Mouse (Mus musculus) lung, adult 2 months (tissue): Measurements from ENCODE around the gene Gin1. TPM values are rescaled to one million over a fixed set of nuclear protein-coding genes. Genes with fewer than 3 reads are reported as not detected.
"Not testable (repeated sequence)": the region's sequence is repeated elsewhere in the genome, so short reads cannot be mapped to it uniquely, and the experiment has no call there.

ENCODE experiments used
- DNase-seq: peaks from one replicate; pipeline ENCODE4 v3.0.0; 2022
- H3K4me1 ChIP-seq: fragments of 200-500 bp; 2 replicates; pipeline ENCODE4 v1.6.1; 2011; ENCODE audit warnings: low read length; ENCODE audit not compliant: control insufficient read depth, insufficient read depth
- H3K4me3 ChIP-seq: fragments of 200-500 bp; replicated peaks from 2 replicates; pipeline ENCODE3; 2011; ENCODE audit warnings: low read depth, mild to moderate bottlenecking, control low read depth, low read length; ENCODE audit errors: extremely low read depth
- CTCF ChIP-seq: fragments of 200-500 bp; IDR thresholded peaks from 2 replicates; pipeline ENCODE4 v1.5.1; 2011; ENCODE audit warnings: mild to moderate bottlenecking, low read length, control low read depth; ENCODE audit not compliant: insufficient read depth
- POLR2A ChIP-seq: fragments of 200-500 bp; IDR thresholded peaks from 2 replicates; pipeline ENCODE4 v1.6.1; 2011; ENCODE audit warnings: low read depth, mild to moderate bottlenecking, control low read depth, low read length, borderline replicate concordance; ENCODE audit errors: extremely low read depth
- WGBS: fragments of 180-500 bp; shearing (Covaris S2); methylation state at CpG from one replicate; pipeline ENCODE4 v1.1.7; 2018; 5-methylcytosine and 5-hydroxymethylcytosine counted together
- polyA plus RNA-seq: library from polyadenylated mRNA; depleted of rRNA; stranded (reverse); fragments of >200 nt; gene quantifications from 2 replicates; pipeline ENCODE4 v1.2.3, GENCODE M21; 2012

Gene Gin1
- polyA plus RNA-seq, 1 experiment, result 1.8 TPM

- TF ChIP-seq CTCF (no peak), POLR2A (no peak)
- H3K4me1 ChIP-seq, result no peaks in the 10 kb centered on the region
- 81% methylated on average over 6 of the region's 6 CpGs for WGBS
- DNase-seq, result no peak
- no peak overlapping the region for H3K4me3 ChIP-seq
Observed at GRCm38 (mm10) chr1:97761477-97761876, 8.5 kb upstream of the Gin1 start.

- 84% methylated on average over 4 of the region's 4 CpGs for WGBS
- not testable (repeated sequence) for H3K4me3 ChIP-seq, H3K4me1 ChIP-seq, DNase-seq
Observed at GRCm38 (mm10) chr1:97765712-97766111, 4.3 kb upstream of the Gin1 start.

- TF ChIP-seq CTCF (no peak), POLR2A (no peak)
- WGBS, result 72% methylated on average over 2 of the region's 2 CpGs
- Histone ChIP-seq H3K4me1 (no peaks in the 10 kb centered on the region; the same call in 1 of the 2 replicates), H3K4me3 (no peak overlapping the region)
- no peak for DNase-seq
Observed at GRCm38 (mm10) chr1:97768089-97768488, 1.9 kb upstream of the Gin1 start.

GRCm38 (mm10) chr1:97768906-97769293, 1.1 kb upstream of the Gin1 start:
- peak overlapping the region; percentile 96 for H3K4me3 ChIP-seq
- TF ChIP-seq POLR2A (no peak), CTCF (no peak)
- no peak for DNase-seq
- H3K4me1 ChIP-seq, result no peaks in the 10 kb centered on the region; the same call in 1 of the 2 replicates
- WGBS, result 4% methylated on average over 7 of the region's 7 CpGs

GRCm38 (mm10) chr1:97769294-97769903, 573 bp upstream of the Gin1 start:
- peak; percentile 36 for DNase-seq
- H3K4me3 ChIP-seq, result peak overlapping the region; percentile 96
- H3K4me1 ChIP-seq, result no peaks in the 10 kb centered on the region; the same call in 1 of the 2 replicates
- TF ChIP-seq POLR2A (no peak), CTCF (no peak)
- under 1% methylated on average over 40 of the region's 40 CpGs for WGBS

DNA sequence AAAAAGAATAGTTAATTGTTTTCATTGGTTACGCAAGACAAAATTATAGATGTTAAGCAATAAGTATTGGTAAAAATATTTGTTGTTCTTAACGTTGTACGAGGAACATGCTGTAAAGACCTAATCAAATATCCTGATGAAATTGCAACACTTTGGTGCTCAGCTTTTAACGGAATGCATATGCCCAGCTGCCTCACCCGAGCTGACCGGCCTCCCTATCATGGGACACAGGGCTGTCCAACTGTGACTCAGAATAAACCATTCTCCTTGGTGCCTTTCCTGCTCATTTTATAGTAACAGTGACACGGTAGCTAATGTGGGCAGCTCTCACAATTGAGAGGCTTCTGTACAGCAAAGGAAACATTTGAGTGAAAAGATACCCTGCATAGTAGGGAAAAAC, 1.1 kb downstream of the Gin1 start:
- H3K4me3 ChIP-seq, result peak overlapping the region; percentile 10
- TF ChIP-seq CTCF (no peak), POLR2A (no peak)
- no peaks in the 10 kb centered on the region; the same call in 1 of the 2 replicates for H3K4me1 ChIP-seq
- DNase-seq, result no peak
- 44% methylated on average over 7 of the region's 7 CpGs for WGBS

DNA sequence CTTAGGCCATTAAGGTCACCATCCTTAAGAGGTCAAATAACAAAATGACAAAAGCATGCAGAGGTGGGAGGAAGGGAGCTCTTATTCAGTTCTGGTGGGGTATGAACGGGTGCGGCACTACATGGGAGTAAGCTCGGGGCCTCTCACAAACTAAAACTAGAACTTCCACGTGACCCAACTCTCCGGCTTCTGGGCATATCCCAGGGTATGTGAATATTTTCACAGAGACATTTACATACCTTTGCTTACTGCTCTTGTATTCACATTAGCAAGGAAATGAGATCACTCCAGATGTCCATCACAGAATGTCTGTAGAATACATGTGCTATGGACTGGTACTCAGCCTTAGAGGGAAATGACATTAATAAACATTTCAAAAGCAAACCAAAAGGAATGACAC, 1.8 kb downstream of the Gin1 start:
- Histone ChIP-seq H3K4me3 (no peak overlapping the region), H3K4me1 (no peaks in the 10 kb centered on the region; the same call in 1 of the 2 replicates)
- no peak for TF ChIP-seq CTCF
- TF ChIP-seq POLR2A, result no peak
- WGBS, result 90% methylated on average over 5 of the region's 5 CpGs
- no peak for DNase-seq

DNA sequence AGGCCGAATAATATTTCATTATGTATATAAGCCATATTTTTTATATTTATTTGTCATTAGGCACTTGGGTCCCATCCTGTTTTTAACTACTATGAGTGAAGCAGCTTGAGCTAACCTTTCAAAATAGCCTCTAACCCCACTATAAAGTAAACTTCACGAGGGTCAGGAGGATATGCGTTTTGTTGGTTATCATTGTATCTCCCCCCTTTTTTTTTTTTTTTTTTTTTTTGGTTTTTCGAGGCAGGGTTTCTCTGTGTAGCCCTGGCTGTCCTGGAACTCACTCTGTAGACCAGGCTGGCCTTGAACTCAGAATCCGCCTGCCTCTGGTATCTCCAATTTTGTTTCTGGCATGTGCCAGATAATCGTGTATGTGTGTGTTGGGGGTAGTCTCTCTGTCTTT, 3.4 kb downstream of the Gin1 start:
- no peak for TF ChIP-seq CTCF
- no peak for TF ChIP-seq POLR2A
- no peak for DNase-seq
- WGBS, result 79% methylated on average over 6 of the region's 6 CpGs
- Histone ChIP-seq H3K4me3 (no peak overlapping the region), H3K4me1 (no peaks in the 10 kb centered on the region; the same call in 1 of the 2 replicates)

DNA sequence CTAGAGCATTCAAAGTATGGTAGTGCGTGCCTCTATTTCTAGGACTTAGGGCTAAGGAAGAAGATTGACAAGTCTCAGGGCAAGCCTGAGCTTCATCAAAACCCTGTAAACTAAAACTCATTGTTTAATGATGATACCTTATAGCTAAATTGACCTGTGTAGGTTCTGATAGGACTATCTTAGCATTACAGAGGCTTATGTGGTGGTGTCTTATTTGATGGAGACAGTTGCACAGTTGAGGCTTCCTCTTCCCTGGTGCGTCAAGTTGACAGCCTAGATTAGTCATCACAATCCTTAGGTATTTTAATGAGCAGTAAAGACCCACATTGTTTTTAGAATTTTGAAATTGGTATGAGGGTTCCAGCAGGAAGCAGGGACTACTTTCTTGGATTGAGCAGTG, 4.0 kb downstream of the Gin1 start:
- no peak for TF ChIP-seq CTCF
- no peak for TF ChIP-seq POLR2A
- H3K4me1 ChIP-seq, result no peaks in the 10 kb centered on the region; the same call in 1 of the 2 replicates
- H3K4me3 ChIP-seq, result no peak overlapping the region
- DNase-seq, result no peak
- WGBS, result 94% methylated on average over 2 of the region's 2 CpGs

GRCm38 (mm10) chr1:97781674-97782073, 11.7 kb downstream of the Gin1 start:
- no peak overlapping the region for H3K4me3 ChIP-seq
- 92% methylated on average over 7 of the region's 7 CpGs for WGBS
- no peak for DNase-seq
- no peaks in the 10 kb centered on the region for H3K4me1 ChIP-seq
- TF ChIP-seq POLR2A (no peak), CTCF (no peak)

DNA sequence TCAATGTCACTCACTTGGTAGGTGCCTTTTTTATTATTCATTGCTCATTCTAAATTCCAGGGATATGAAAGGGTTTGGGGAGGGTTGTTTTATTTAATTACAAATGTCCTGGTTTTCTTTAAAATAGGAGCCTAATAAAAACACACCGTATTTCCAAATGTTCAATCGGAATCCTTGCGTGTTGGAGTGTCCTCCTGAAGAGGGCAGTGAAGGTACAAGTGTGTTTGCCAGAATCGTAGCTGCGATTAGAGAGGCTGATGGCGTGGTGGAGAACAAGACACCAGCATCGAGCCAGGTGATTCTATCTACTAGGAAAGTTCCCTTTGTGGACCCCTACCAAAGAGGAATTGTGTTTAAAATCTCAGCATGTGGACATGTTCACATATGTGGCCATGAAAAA, 15.0 kb downstream of the Gin1 start:
- Histone ChIP-seq H3K4me1 (no peaks in the 10 kb centered on the region), H3K4me3 (no peak overlapping the region)
- TF ChIP-seq POLR2A (no peak), CTCF (no peak)
- WGBS, result 69% methylated on average over 7 of the region's 7 CpGs
- no peak for DNase-seq
